Comparison of ENCODE assay signal across 17 mouse cellular contexts in genomic region chr4:45442237-45442636, GRCm38 (mm10). TPM values are rescaled to one million over a fixed set of nuclear protein-coding genes. Genes with fewer than 3 reads are reported as not detected.
A peak's percentile ranks its signal among the peaks of the same experiment; 100 is the strongest.
DNase-seq lines count a peak whose midpoint lies in the region; ATAC-seq and TF ChIP-seq lines count a peak whose summit lies in the region.
"Had no signal": no experiment of that assay in that cellular context is flagged by ENCODE, and none has a peak within 500 bp of the region (broad histone marks: within the 10 kb centered on the region; RNA-seq: fewer than 3 reads in every experiment).

No protein-coding gene starts in this region.

- intact Hi-C loops in heart, postnatal 10 days (cut with DNase I), result no loop called here

- 59% methylated on average over 3 of the region's 3 CpGs for WGBS in heart, embryonic 15.5 days
- WGBS in lung, adult 2 months, result 78% methylated on average over 3 of the region's 3 CpGs

- ATAC-seq in heart, embryonic 15.5 days (replicated peaks; ENCODE audit: insufficient number of reproducible peaks, insufficient read depth, low FRiP score, low read depth), result no peak
- ATAC-seq: intestine, embryonic 15.5 days; midbrain, embryonic 16.5 days had no signal

- peaks cover 86% of the 10 kb centered on the region for H3K4me1 ChIP-seq in heart, embryonic 15.5 days (replicated peaks)
- no peaks in the 10 kb centered on the region for H3K4me1 ChIP-seq in lung, adult 2 months (ENCODE audit: control insufficient read depth, insufficient read depth, low read length)
- H3K4me1 ChIP-seq: liver, embryonic 13.5 days had no signal

- peaks cover 5% of the 10 kb centered on the region for H3K79me2 ChIP-seq in myocyte (ENCODE audit: control insufficient read depth, insufficient read depth)

- TF ChIP-seq CTCF in lung, adult 2 months (IDR thresholded peaks at IDR 0.05; ENCODE audit: insufficient read depth, low read length), result 0 out of 2 replicates have a peak, but pooled peaks have one; percentile 11

- no peak overlapping the region for H3K4me3 ChIP-seq in heart, embryonic 15.5 days
- H3K4me3 ChIP-seq in lung, adult 2 months (replicated peaks; ENCODE audit: extremely low read depth, low read depth, low read length), result no peak overlapping the region
- H3K4me3 ChIP-seq in myocyte, result no peak overlapping the region
- H3K4me3 ChIP-seq: intestine, embryonic 15.5 days; liver, embryonic 13.5 days; neural tube, embryonic 12.5 days had no signal

- H3K27me3 ChIP-seq in heart, embryonic 15.5 days, result no peaks in the 10 kb centered on the region
- H3K27me3 ChIP-seq in myocyte (ENCODE audit: control insufficient read depth, insufficient read depth, insufficient read length), result no peaks in the 10 kb centered on the region
- H3K27me3 ChIP-seq: intestine, embryonic 15.5 days; liver, embryonic 13.5 days; neural tube, embryonic 12.5 days had no signal

- DNase-seq in heart, postnatal 10 days, result no peak
- DNase-seq in lung, adult 2 months, result no peak
- DNase-seq in lung, postnatal 36 days, result no peak
- peak; percentile 55 for DNase-seq in brain, adult 2 months (ENCODE audit: low read depth, low spot score)
- DNase-seq in layer of hippocampus, postnatal 36 days, result no peak
- DNase-seq: adrenal gland, postnatal 14 days; cerebellum, postnatal 10 days; kidney, postnatal 14 days; layer of hippocampus, adult 9-11 months; left cerebral cortex, postnatal 4 days; liver, embryonic 13.5 days; right cerebral cortex, postnatal 25 days had no signal

- no peak for TF ChIP-seq POLR2A in lung, adult 2 months (IDR thresholded peaks at IDR 0.05; ENCODE audit: borderline replicate concordance, extremely low read depth, low read depth, low read length)
- no peak for TF ChIP-seq POLR2A in myocyte (IDR thresholded peaks at IDR 0.05; ENCODE audit: insufficient read length, low read depth)

- no peak overlapping the region for H3ac ChIP-seq in myocyte (ENCODE audit: control insufficient read depth, insufficient read length)

- peak overlapping the region; percentile 17; the same call in 1 of the 2 replicates for H3K27ac ChIP-seq in heart, embryonic 15.5 days
- H3K27ac ChIP-seq: intestine, embryonic 15.5 days; liver, embryonic 13.5 days; neural tube, embryonic 12.5 days had no signal

- H3K4me2 ChIP-seq in heart, embryonic 15.5 days, result no peak overlapping the region
- peak overlapping the region; percentile 42 for H3K4me2 ChIP-seq in myocyte (ENCODE audit: low read depth)
- H3K4me2 ChIP-seq: intestine, embryonic 15.5 days; liver, embryonic 13.5 days; neural tube, embryonic 12.5 days had no signal

- H3K9ac ChIP-seq in heart, embryonic 15.5 days, result no peak overlapping the region
- H3K9ac ChIP-seq: intestine, embryonic 15.5 days; liver, embryonic 13.5 days; neural tube, embryonic 12.5 days had no signal

- 0 out of 2 replicates have a peak, but pooled peaks cover 4% of the 10 kb centered on the region for H3K36me3 ChIP-seq in heart, embryonic 15.5 days
- H3K36me3 ChIP-seq in myocyte (ENCODE audit: control insufficient read depth, insufficient read depth), result peaks cover 10% of the 10 kb centered on the region

- no peaks in the 10 kb centered on the region for H3K9me3 ChIP-seq in heart, embryonic 15.5 days (replicated peaks)
- H3K9me3 ChIP-seq: intestine, embryonic 15.5 days; liver, embryonic 13.5 days; neural tube, embryonic 12.5 days had no signal

TF ChIP-seq in myocyte, 11 proteins besides CTCF, POLR2A, EP300 and RAD21:
- TF ChIP-seq E2F4 (IDR thresholded peaks at IDR 0.05; ENCODE audit: insufficient read depth) (no peak), CEBPB (IDR thresholded peaks at IDR 0.05; ENCODE audit: insufficient read depth, poor library complexity, severe bottlenecking) (no peak), POLR2AphosphoS2 (IDR thresholded peaks at IDR 0.05; ENCODE audit: insufficient read length, low read depth) (no peak), MYOD1 (IDR thresholded peaks at IDR 0.05; ENCODE audit: control insufficient read depth in 1 of 3, insufficient read length in 2 of 3, low read depth in 2 of 3) (peak in 2 of 3 experiments; percentile 0 to 50), MYOG (IDR thresholded peaks at IDR 0.05; ENCODE audit: control insufficient read depth in 1 of 3, insufficient read depth in 1 of 3, insufficient read length in 2 of 3, low read depth in 2 of 3) (peak in 1 of 3 experiments; percentile 23)

RNA-seq across cellular contexts. Expression of gene Slc25a51, which starts 33.7 kb away (rescaled TPM):
- polyA plus RNA-seq in heart, embryonic 15.5 days (2015; fragmentation: Nextera tagmentation; extraction: Ambion mirVana), result 71.7 and 74.2 TPM in 2 replicates
- total RNA-seq in heart, postnatal 10 days (2021), result 100 to 1,000 TPM; 132 to 179 TPM
- polyA plus RNA-seq in lung, adult 2 months (2012; rRNA removed), result 86.4 and 109 TPM in 2 replicates
- polyA plus RNA-seq in myocyte (2012; fragmentation: generic; extraction: Trizol), result 39.9 TPM
- total RNA-seq in layer of hippocampus, postnatal 36 days (2021), result 100 to 1,000 TPM; 141 to 149 TPM
